16 mouse cellular contexts compared by ENCODE assay signal in the genomic region with DNA sequence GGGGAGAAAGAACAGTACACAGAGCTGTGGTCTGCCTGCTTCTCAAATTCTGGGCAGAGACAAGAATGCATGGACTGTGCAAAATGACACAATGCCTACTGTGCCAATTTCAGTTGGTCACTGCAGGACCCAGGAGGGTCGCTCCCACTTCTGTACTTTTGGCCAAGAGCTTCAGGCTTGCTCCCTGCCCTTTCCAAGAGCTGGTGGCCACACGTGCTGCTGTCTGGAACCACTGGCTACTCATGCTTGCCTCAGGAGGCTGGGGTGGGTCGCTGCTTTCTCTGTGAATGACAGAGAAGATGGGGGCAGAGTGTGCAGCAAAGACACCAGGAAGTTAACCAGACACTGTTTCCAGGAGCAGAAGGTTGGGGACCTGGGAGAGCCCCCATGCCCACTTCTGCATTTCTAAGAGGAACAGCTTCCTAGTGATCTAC. TPM values are rescaled to one million over a fixed set of nuclear protein-coding genes. Genes with fewer than 3 reads are reported as not detected.
A peak's percentile ranks its signal among the peaks of the same experiment; 100 is the strongest.
DNase-seq lines count a peak whose midpoint lies in the region; ATAC-seq and TF ChIP-seq lines count a peak whose summit lies in the region.
"Had no signal": no experiment of that assay in that cellular context is flagged by ENCODE, and none has a peak within 500 bp of the region (broad histone marks: within the 10 kb centered on the region; RNA-seq: fewer than 3 reads in every experiment).

No protein-coding gene starts in this region.

- no peak for DNase-seq in gastrocnemius, adult 2 months
- no peak for DNase-seq in gastrocnemius, postnatal 36 days
- DNase-seq in A20 (ENCODE audit: low read depth, low spot score), result peak; percentile 16
- DNase-seq in embryonic facial prominence, embryonic 10.5 days (ENCODE audit: low spot score), result no peak
- no peak for DNase-seq in embryo, embryonic 11 days
- DNase-seq in right cerebral cortex, postnatal 10 days (ENCODE audit: low spot score in 2 of 2), result no peak
- DNase-seq: B cell, adult 2 months; cerebellum, adult 18-20 months; heart, postnatal 14 days; kidney, adult 9 months; right cerebral cortex, postnatal 4 days; thymus, postnatal 25 days had no signal

- peak overlapping the region; percentile 31; the same call in 1 of the 2 replicates for H3K27ac ChIP-seq in gastrocnemius, adult 2 months
- peak overlapping the region; percentile 37 for H3K27ac ChIP-seq in embryonic facial prominence, embryonic 10.5 days (replicated peaks)
- H3K27ac ChIP-seq: liver, embryonic 12.5 days; lung, embryonic 15.5 days; neural tube, embryonic 12.5 days had no signal

- peaks cover 78% of the 10 kb centered on the region for H3K36me3 ChIP-seq in embryonic facial prominence, embryonic 10.5 days (replicated peaks)
- H3K36me3 ChIP-seq: liver, embryonic 12.5 days had no signal

- ATAC-seq in megakaryocyte, adult 5-6 weeks (ENCODE audit: poor library complexity, severe bottlenecking), result peak; percentile 57
- ATAC-seq: liver, embryonic 12.5 days had no signal

- H3K9me3 ChIP-seq in embryonic facial prominence, embryonic 10.5 days, result no peaks in the 10 kb centered on the region
- H3K9me3 ChIP-seq: liver, embryonic 12.5 days; lung, embryonic 15.5 days; neural tube, embryonic 12.5 days had no signal

- intact Hi-C loops in gastrocnemius, adult 2 months (cut with DNase I), result no loop called here
- intact Hi-C loops in gastrocnemius, postnatal 36 days (cut with DNase I), result no loop called here

- H3K4me1 ChIP-seq in embryonic facial prominence, embryonic 10.5 days, result peaks cover 57% of the 10 kb centered on the region
- H3K4me1 ChIP-seq: liver, embryonic 12.5 days; lung, embryonic 15.5 days had no signal

- no peaks in the 10 kb centered on the region for H3K27me3 ChIP-seq in embryonic facial prominence, embryonic 10.5 days (replicated peaks; ENCODE audit: low read depth, poor library complexity, severe bottlenecking)
- H3K27me3 ChIP-seq: lung, embryonic 15.5 days; neural tube, embryonic 12.5 days had no signal

- no peak for TF ChIP-seq CTCF in gastrocnemius, adult 2 months (IDR thresholded peaks at IDR 0.05)

- H3K4me3 ChIP-seq in gastrocnemius, adult 2 months, result no peak overlapping the region
- H3K4me3 ChIP-seq in embryonic facial prominence, embryonic 10.5 days, result no peak overlapping the region
- H3K4me3 ChIP-seq: liver, embryonic 12.5 days; lung, embryonic 15.5 days; neural tube, embryonic 12.5 days had no signal

- 74% methylated on average over 3 of the region's 3 CpGs for WGBS in embryonic facial prominence, embryonic 10.5 days

RNA-seq across cellular contexts. Expression of a gene that starts 53.5 kb away (rescaled TPM):
- 10 to 100 TPM in 1 of 2 experiments, 1 to 10 TPM in 1; 5.5 to 16.1 TPM for total RNA-seq in gastrocnemius, adult 2 months (2021)
- 1 to 10 TPM; 5.7 to 8.7 TPM for total RNA-seq in gastrocnemius, postnatal 36 days (2021)
- polyA plus RNA-seq in embryonic facial prominence, embryonic 10.5 days (2016; fragmentation: Nextera tagmentation; extraction: Ambion mirVana), result 16.7 and 21.4 TPM in 2 replicates
- total RNA-seq in megakaryocyte, adult 5-6 weeks (2015), result 0.11 TPM in 1 of 2 replicates, not detected in the other
- total RNA-seq in megakaryocyte, adult 5-6 weeks (2017), result 0.22 TPM in 1 of 2 replicates, not detected in the other

Comparison
In these comparisons a context has a peak if more than half of its experiments do, and no peak if none do; other contexts are left out.
1. RNA of a gene that starts 53.5 kb away (total RNA-seq): 5.5 to 16.1 TPM in gastrocnemius, adult 2 months and 5.7 to 8.7 TPM in gastrocnemius, postnatal 36 days; 0.11 to 0.22 TPM in megakaryocyte, adult 5-6 weeks; every median in the first group is over 4 times any median in the second.